Mouse (Mus musculus) ovary, adult 18-20 months (tissue): Measurements from ENCODE around the gene Snx29.
"Not testable (repeated sequence)": the region's sequence is repeated elsewhere in the genome, so short reads cannot be mapped to it uniquely, and the experiment has no call there.

Experiments used
- DNase-seq: peaks from one replicate; pipeline ENCODE4 v3.0.0; 2022; ENCODE audit warnings: low spot score, mixed read lengths

Gene Snx29

GRCm38 (mm10) chr16:11407932-11408620 is 85.4 kb downstream of the Snx29 start:
- DNase-seq, result no peak

- no peak for DNase-seq
Measured at GRCm38 (mm10) chr16:11408726-11409125, 86.0 kb downstream of the Snx29 start.

- no peak for DNase-seq
Measured at GRCm38 (mm10) chr16:11414631-11415030, 91.9 kb downstream of the Snx29 start.

GRCm38 (mm10) chr16:11418183-11418588 is 95.5 kb downstream of the Snx29 start:
- DNase-seq, result no peak

GRCm38 (mm10) chr16:11420311-11421080 is 97.8 kb downstream of the Snx29 start:
- DNase-seq, result no peak

GRCm38 (mm10) chr16:11422165-11422564 is 99.5 kb downstream of the Snx29 start:
- no peak for DNase-seq

- no peak for DNase-seq
Measured at GRCm38 (mm10) chr16:11422889-11423610, 100.3 kb downstream of the Snx29 start.

- DNase-seq, result not testable (repeated sequence)
Measured at GRCm38 (mm10) chr16:11423611-11424297, 101.0 kb downstream of the Snx29 start.

GRCm38 (mm10) chr16:11424568-11425145 is 101.9 kb downstream of the Snx29 start:
- DNase-seq, result no peak

- DNase-seq, result no peak
Measured at GRCm38 (mm10) chr16:11425279-11425678, 102.6 kb downstream of the Snx29 start.

- DNase-seq, result no peak
Measured at GRCm38 (mm10) chr16:11426810-11427537, 104.3 kb downstream of the Snx29 start.

GRCm38 (mm10) chr16:11429784-11430183 is 107.1 kb downstream of the Snx29 start:
- no peak for DNase-seq

- no peak for DNase-seq
Measured at GRCm38 (mm10) chr16:11430520-11430919, 107.8 kb downstream of the Snx29 start.

GRCm38 (mm10) chr16:11433779-11434178 is 111.1 kb downstream of the Snx29 start:
- DNase-seq, result no peak

GRCm38 (mm10) chr16:11437641-11438040 is 114.9 kb downstream of the Snx29 start:
- DNase-seq, result no peak

GRCm38 (mm10) chr16:11439417-11439816 is 116.7 kb downstream of the Snx29 start:
- DNase-seq, result no peak

- DNase-seq, result no peak
Measured at GRCm38 (mm10) chr16:11441616-11442015, 118.9 kb downstream of the Snx29 start.

GRCm38 (mm10) chr16:11442534-11442933 is 119.8 kb downstream of the Snx29 start:
- DNase-seq, result no peak

GRCm38 (mm10) chr16:11444626-11445025 is 121.9 kb downstream of the Snx29 start:
- no peak for DNase-seq

- no peak for DNase-seq
Measured at GRCm38 (mm10) chr16:11446977-11447376, 124.3 kb downstream of the Snx29 start.

GRCm38 (mm10) chr16:11447905-11448304 is 125.2 kb downstream of the Snx29 start:
- no peak for DNase-seq
